Mouse (Mus musculus): ENCODE results near the gene Cd300a. TPM values are rescaled to one million over a fixed set of nuclear protein-coding genes. Genes with fewer than 3 reads are reported as not detected.
"Not testable (repeated sequence)": the region's sequence is repeated elsewhere in the genome, so short reads cannot be mapped to it uniquely, and the experiment has no call there.

The Cd300a gene
- polyA plus RNA-seq, 1 experiment from 2014 or later, result 1.5 TPM

GRCm38 (mm10) chr11:114890542-114890941 lies 701 bp downstream of the Cd300a start:
- 0 out of 2 replicates have a peak, but pooled peaks have one; percentile 25 for ATAC-seq (replicated peaks; ENCODE audit: low FRiP score, low read depth)
- Histone ChIP-seq H3K4me3 (replicated peaks; ENCODE audit: low read depth, low read length) (no peak overlapping the region), H3K4me2 (ENCODE audit: low read length) (peak overlapping the region; percentile 42)

GRCm38 (mm10) chr11:114896085-114896484 lies 6.2 kb downstream of the Cd300a start:
- ATAC-seq (replicated peaks; ENCODE audit: low FRiP score, low read depth), result no peak
- Histone ChIP-seq H3K27ac (no peak overlapping the region), H3K4me3 (replicated peaks; ENCODE audit: low read depth, low read length) (no peak overlapping the region), H3K9ac (ENCODE audit: low read depth, low read length) (no peak overlapping the region), H3K36me3 (ENCODE audit: insufficient read depth, low read length) (no peaks in the 10 kb centered on the region), H3K4me2 (ENCODE audit: low read length) (no peak overlapping the region), H3K9me3 (replicated peaks; ENCODE audit: low read length) (no peaks in the 10 kb centered on the region), H3K4me1 (replicated peaks; ENCODE audit: insufficient read depth, low read length) (no peaks in the 10 kb centered on the region), H3K27me3 (ENCODE audit: insufficient read depth, low read length) (no peaks in the 10 kb centered on the region)
- TF ChIP-seq CTCF (IDR thresholded peaks at IDR 0.05; ENCODE audit: low read depth), result no peak
- WGBS, result 77% methylated on average over 3 of the region's 3 CpGs
- DNase-seq (ENCODE audit: low spot score), result no peak

More at GRCm38 (mm10) chr11:114890542-114890941, 701 bp downstream of the Cd300a start:
- no peak for DNase-seq (ENCODE audit: low spot score)
- WGBS, result 28% methylated on average over 5 of the region's 5 CpGs
- no peaks in the 10 kb centered on the region for H3K27me3 ChIP-seq (ENCODE audit: insufficient read depth, low read length)
- no peak for TF ChIP-seq CTCF (IDR thresholded peaks at IDR 0.05; ENCODE audit: low read depth)
- peak overlapping the region; percentile 2; the same call in 1 of the 2 replicates for H3K9ac ChIP-seq (ENCODE audit: low read depth, low read length)
- 0 out of 2 replicates have a peak, but pooled peaks cover 3% of the 10 kb centered on the region for H3K4me1 ChIP-seq (replicated peaks; ENCODE audit: insufficient read depth, low read length)
- no peaks in the 10 kb centered on the region for H3K9me3 ChIP-seq (replicated peaks; ENCODE audit: low read length)
- no peak overlapping the region for H3K27ac ChIP-seq
- H3K36me3 ChIP-seq (ENCODE audit: insufficient read depth, low read length), result no peaks in the 10 kb centered on the region

- 16% methylated on average over 1 of the region's 1 CpGs for WGBS
- no peak for TF ChIP-seq CTCF (IDR thresholded peaks at IDR 0.05; ENCODE audit: low read depth)
Measured at GRCm38 (mm10) chr11:114898026-114898425, 8.2 kb downstream of the Cd300a start.

GRCm38 (mm10) chr11:114903224-114903623 lies 13.4 kb downstream of the Cd300a start:
- H3K4me2 ChIP-seq (ENCODE audit: low read length), result no peak overlapping the region
- no peaks in the 10 kb centered on the region for H3K27me3 ChIP-seq (ENCODE audit: insufficient read depth, low read length)
- 91% methylated on average over 4 of the region's 4 CpGs for WGBS
- no peaks in the 10 kb centered on the region for H3K9me3 ChIP-seq (replicated peaks; ENCODE audit: low read length)
- DNase-seq (ENCODE audit: low spot score), result no peak
- TF ChIP-seq CTCF (IDR thresholded peaks at IDR 0.05; ENCODE audit: low read depth), result no peak
- no peaks in the 10 kb centered on the region for H3K4me1 ChIP-seq (replicated peaks; ENCODE audit: insufficient read depth, low read length)
- H3K27ac ChIP-seq, result no peak overlapping the region
- no peak overlapping the region for H3K4me3 ChIP-seq (replicated peaks; ENCODE audit: low read depth, low read length)
- no peak for ATAC-seq (replicated peaks; ENCODE audit: low FRiP score, low read depth)
- H3K9ac ChIP-seq (ENCODE audit: low read depth, low read length), result no peak overlapping the region
- no peaks in the 10 kb centered on the region for H3K36me3 ChIP-seq (ENCODE audit: insufficient read depth, low read length)

More at GRCm38 (mm10) chr11:114898026-114898425, 8.2 kb downstream of the Cd300a start:
- H3K36me3 ChIP-seq (ENCODE audit: insufficient read depth, low read length), result no peaks in the 10 kb centered on the region
- H3K27ac ChIP-seq, result no peak overlapping the region
- no peak overlapping the region for H3K9ac ChIP-seq (ENCODE audit: low read depth, low read length)
- no peaks in the 10 kb centered on the region for H3K4me1 ChIP-seq (replicated peaks; ENCODE audit: insufficient read depth, low read length)
- no peaks in the 10 kb centered on the region for H3K9me3 ChIP-seq (replicated peaks; ENCODE audit: low read length)
- H3K4me3 ChIP-seq (replicated peaks; ENCODE audit: low read depth, low read length), result no peak overlapping the region
- ATAC-seq (replicated peaks; ENCODE audit: low FRiP score, low read depth) (no peak), DNase-seq (ENCODE audit: low spot score) (no peak)
- H3K4me2 ChIP-seq (ENCODE audit: low read length), result no peak overlapping the region
- H3K27me3 ChIP-seq (ENCODE audit: insufficient read depth, low read length), result no peaks in the 10 kb centered on the region

- no peak overlapping the region for H3K27ac ChIP-seq
- no peaks in the 10 kb centered on the region for H3K36me3 ChIP-seq (ENCODE audit: insufficient read depth, low read length)
- no peak for TF ChIP-seq CTCF (IDR thresholded peaks at IDR 0.05; ENCODE audit: low read depth)
- H3K9ac ChIP-seq (ENCODE audit: low read depth, low read length), result no peak overlapping the region
- H3K27me3 ChIP-seq (ENCODE audit: insufficient read depth, low read length), result no peaks in the 10 kb centered on the region
- WGBS, result 84% methylated on average over 4 of the region's 4 CpGs
- no peak overlapping the region for H3K4me3 ChIP-seq (replicated peaks; ENCODE audit: low read depth, low read length)
- H3K4me1 ChIP-seq (replicated peaks; ENCODE audit: insufficient read depth, low read length), result no peaks in the 10 kb centered on the region
- ATAC-seq (replicated peaks; ENCODE audit: low FRiP score, low read depth) (no peak), DNase-seq (ENCODE audit: low spot score) (no peak)
- no peaks in the 10 kb centered on the region for H3K9me3 ChIP-seq (replicated peaks; ENCODE audit: low read length)
- H3K4me2 ChIP-seq (ENCODE audit: low read length), result no peak overlapping the region
Measured at GRCm38 (mm10) chr11:114907567-114907966, 17.7 kb downstream of the Cd300a start.

GRCm38 (mm10) chr11:114908086-114908485 lies 18.2 kb downstream of the Cd300a start:
- H3K36me3 ChIP-seq (ENCODE audit: insufficient read depth, low read length), result no peaks in the 10 kb centered on the region
- DNase-seq (ENCODE audit: low spot score) (no peak), ATAC-seq (replicated peaks; ENCODE audit: low FRiP score, low read depth) (no peak)
- no peak overlapping the region for H3K9ac ChIP-seq (ENCODE audit: low read depth, low read length)
- TF ChIP-seq CTCF (IDR thresholded peaks at IDR 0.05; ENCODE audit: low read depth), result no peak
- H3K27ac ChIP-seq, result no peak overlapping the region
- H3K4me2 ChIP-seq (ENCODE audit: low read length), result no peak overlapping the region
- no peak overlapping the region for H3K4me3 ChIP-seq (replicated peaks; ENCODE audit: low read depth, low read length)
- H3K4me1 ChIP-seq (replicated peaks; ENCODE audit: insufficient read depth, low read length), result no peaks in the 10 kb centered on the region
- no peaks in the 10 kb centered on the region for H3K9me3 ChIP-seq (replicated peaks; ENCODE audit: low read length)
- 45% methylated on average over 4 of the region's 4 CpGs for WGBS
- no peaks in the 10 kb centered on the region for H3K27me3 ChIP-seq (ENCODE audit: insufficient read depth, low read length)

GRCm38 (mm10) chr11:114909538-114909937 lies 19.7 kb downstream of the Cd300a start:
- not testable (repeated sequence) for DNase-seq (ENCODE audit: low spot score); H3K27ac ChIP-seq; H3K9ac ChIP-seq (ENCODE audit: low read depth, low read length); H3K36me3 ChIP-seq (ENCODE audit: insufficient read depth, low read length); H3K4me3 ChIP-seq (replicated peaks; ENCODE audit: low read depth, low read length); H3K4me1 ChIP-seq (replicated peaks; ENCODE audit: insufficient read depth, low read length); H3K4me2 ChIP-seq (ENCODE audit: low read length); ATAC-seq (replicated peaks; ENCODE audit: low FRiP score, low read depth); H3K9me3 ChIP-seq (replicated peaks; ENCODE audit: low read length); H3K27me3 ChIP-seq (ENCODE audit: insufficient read depth, low read length)
- peak; percentile 42; the same call in 1 of the 2 replicates for TF ChIP-seq CTCF (IDR thresholded peaks at IDR 0.05; ENCODE audit: low read depth)
- WGBS, result 41% methylated on average over 3 of the region's 3 CpGs
